Mouse (Mus musculus) ES-E14 (cell line): Measurements from ENCODE around the gene Eif4e. TPM values are rescaled to one million over a fixed set of nuclear protein-coding genes. Genes with fewer than 3 reads are reported as not detected.

Experiments used
- DNase-seq: peaks from one replicate; pipeline ENCODE4 v3.0.0-alpha.2; 2013; ENCODE audit warnings: low read depth, low spot score
- H3K27ac ChIP-seq: 2 replicates; pipeline ENCODE4 v1.5.1; 2012; ENCODE audit warnings: low read depth, mild to moderate bottlenecking, low read length, moderate library complexity, mixed read lengths; ENCODE audit not compliant: poor library complexity, insufficient read depth, severe bottlenecking
- H3K36me3 ChIP-seq: 2 replicates; pipeline ENCODE4 v1.6.1; 2012; ENCODE audit warnings: mild to moderate bottlenecking, low read length, moderate library complexity, mixed read lengths; ENCODE audit not compliant: control insufficient read depth, poor library complexity, insufficient read depth, severe bottlenecking
- H3K4me1 ChIP-seq, 2 experiments: fragments of 150-350 bp in 1 of 2; sonication (generic) in 1 of 2; 2 replicates each; pipeline ENCODE4 v1.6.1; 2012; ENCODE audit warnings: low read length in 2 of 2, mild to moderate bottlenecking in 1 of 2, mixed read lengths in 1 of 2; ENCODE audit not compliant: control insufficient read depth in 2 of 2, insufficient read depth in 2 of 2, poor library complexity in 1 of 2
- H3K4me3 ChIP-seq, 2 experiments: fragments of 150-350 bp in 1 of 2; sonication (generic) in 1 of 2; 2 replicates each; pipeline ENCODE4 v1.5.1; 2012; ENCODE audit warnings: low read length in 2 of 2, low read depth in 1 of 2, mild to moderate bottlenecking in 1 of 2, mixed read lengths in 1 of 2; ENCODE audit not compliant: insufficient read depth in 1 of 2, poor library complexity in 1 of 2, severe bottlenecking in 1 of 2
- H3K9ac ChIP-seq: 2 replicates; pipeline ENCODE4 v1.6.1; 2012; ENCODE audit warnings: low read depth, mild to moderate bottlenecking, low read length, mixed read lengths; ENCODE audit not compliant: poor library complexity, insufficient read depth, severe bottlenecking
- H3K9me3 ChIP-seq: fragments of 150-350 bp; sonication (generic); 2 replicates; pipeline ENCODE4 v1.6.1; 2012; ENCODE audit warnings: low read depth, mild to moderate bottlenecking, low read length; ENCODE audit not compliant: control insufficient read depth, insufficient read depth
- CHD2 ChIP-seq: IDR thresholded peaks from 2 replicates; pipeline ENCODE4 v1.6.1; 2014; ENCODE audit warnings: mild to moderate bottlenecking, low read depth, low read length, inconsistent platforms
- HCFC1 ChIP-seq: IDR thresholded peaks from 2 replicates; pipeline ENCODE4 v1.6.1; 2012; ENCODE audit warnings: low read length, inconsistent platforms, borderline replicate concordance; ENCODE audit not compliant: insufficient read depth
- MAFK ChIP-seq: IDR thresholded peaks from 2 replicates; pipeline ENCODE4 v1.6.1; 2014; ENCODE audit warnings: mild to moderate bottlenecking, low read depth, low read length, inconsistent platforms; ENCODE audit not compliant: insufficient read depth
- ZC3H11A ChIP-seq: IDR thresholded peaks from 2 replicates; pipeline ENCODE4 v1.6.1; 2012; ENCODE audit warnings: low read depth, mild to moderate bottlenecking, inconsistent platforms, low read length, borderline replicate concordance
- ZNF384 ChIP-seq: IDR thresholded peaks from 2 replicates; pipeline ENCODE4 v1.6.1; 2012; ENCODE audit warnings: low read depth, low read length, inconsistent platforms
- in situ Hi-C, 2 experiments: fragments of 600-800 bp; cut with MboI; formaldehyde crosslinking; loops; one replicate each; pipeline ENCODE4 v1.15.1; 2025; ENCODE audit warnings: low sequenced_read_pairs in 2 of 2, inconsistent platforms in 1 of 2; ENCODE audit not compliant: unreplicated experiment in 2 of 2
- total RNA-seq: library from RNA; depleted of rRNA; stranded (reverse); fragments of 300-350 nt; gene quantifications from 2 replicates; pipeline ENCODE4 v1.2.3, GENCODE M21; 2012; rRNA removed

The Eif4e gene
- total RNA-seq, 1 experiment, result 235 TPM

DNA sequence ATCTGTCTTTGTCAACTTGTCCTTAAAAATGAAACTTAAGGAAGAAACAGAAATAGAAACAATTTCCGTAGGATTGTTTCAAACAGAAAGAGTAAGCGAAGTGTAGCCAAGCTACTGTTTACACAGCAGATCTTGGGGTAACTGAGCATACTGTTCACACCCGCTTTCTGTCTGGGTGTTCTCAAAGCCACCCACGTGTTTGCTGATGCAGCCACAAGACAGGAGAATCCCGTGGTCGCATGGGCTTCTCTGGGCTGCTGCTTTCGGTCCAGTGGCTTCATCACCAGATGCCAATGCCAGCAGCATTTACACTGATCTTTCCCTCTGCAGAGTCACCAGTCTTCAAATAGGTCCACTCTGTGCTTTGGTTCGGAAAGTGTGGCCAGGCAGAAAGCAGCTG lies 79.2 kb downstream of the Eif4e start:
- H3K9ac ChIP-seq, result no peak overlapping the region
- H3K27ac ChIP-seq, result no peak overlapping the region
- no peak for TF ChIP-seq ZC3H11A
- no peak for TF ChIP-seq CHD2
- TF ChIP-seq HCFC1, result no peak
- no peak for TF ChIP-seq MAFK
- TF ChIP-seq ZNF384, result no peak
- no peaks in the 10 kb centered on the region for H3K9me3 ChIP-seq
- H3K36me3 ChIP-seq, result no peaks in the 10 kb centered on the region
- no peak overlapping the region for H3K4me3 ChIP-seq
- H3K4me1 ChIP-seq, result no peaks in the 10 kb centered on the region
- in situ Hi-C loops, result no loop called here
- no peak for DNase-seq

DNA sequence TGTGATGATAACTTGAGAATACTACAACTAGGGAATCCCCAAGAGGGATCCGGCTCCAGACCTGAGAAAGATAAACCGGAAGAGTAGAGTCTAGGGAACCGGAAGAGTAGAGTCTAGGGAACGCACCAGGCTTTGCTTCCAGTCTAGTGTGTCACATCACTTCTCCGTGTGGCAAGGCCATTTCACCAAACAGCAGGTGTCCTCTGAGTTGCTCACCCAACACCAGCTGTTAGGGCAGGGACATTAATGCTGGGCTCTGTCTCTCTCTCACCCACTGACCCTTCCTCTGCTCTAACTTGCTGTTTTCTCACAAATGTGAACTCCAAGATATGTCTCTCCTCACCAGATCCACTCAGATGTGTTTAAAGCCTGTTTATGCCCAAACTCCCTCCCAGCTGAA lies 82.7 kb downstream of the Eif4e start:
- H3K4me3 ChIP-seq, result no peak overlapping the region
- no peak overlapping the region for H3K9ac ChIP-seq
- H3K27ac ChIP-seq, result no peak overlapping the region
- H3K4me1 ChIP-seq, result no peaks in the 10 kb centered on the region
- in situ Hi-C loops, result no loop called here
- no peaks in the 10 kb centered on the region for H3K36me3 ChIP-seq
- no peaks in the 10 kb centered on the region for H3K9me3 ChIP-seq
- TF ChIP-seq ZC3H11A (no peak), HCFC1 (no peak), MAFK (no peak), ZNF384 (no peak)
- DNase-seq, result no peak

Other genes with a start within 250 kb of the Eif4e start
- gene Adh6a, start 212.9 kb upstream of the Eif4e start, total RNA-seq, result not detected in 2 replicates
- gene Adh6b, start 184.4 kb upstream of the Eif4e start, total RNA-seq, result not detected in 2 replicates
- 0.48 and 0.98 TPM in 2 replicates for gene Adh4, start 110.7 kb upstream of the Eif4e start, total RNA-seq
- 222 and 245 TPM in 2 replicates for gene Adh5, start 83.1 kb upstream of the Eif4e start, total RNA-seq
- 50.8 and 67.7 TPM in 2 replicates for gene Metap1, start 36.7 kb upstream of the Eif4e start, total RNA-seq
- gene Tspan5, start 216.0 kb downstream of the Eif4e start, total RNA-seq, result 12.7 and 23.4 TPM in 2 replicates